Mouse (Mus musculus): ENCODE data around the gene Amt.

Amt gene

GRCm38 (mm10) chr9:108339886-108340257 lies 43.2 kb downstream of the Amt start:
- peak; percentile 31 for DNase-seq

- peak; percentile 17 for DNase-seq
Measured at GRCm38 (mm10) chr9:108340258-108341138, 43.8 kb downstream of the Amt start.

- no peak for DNase-seq
Measured at GRCm38 (mm10) chr9:108341139-108341475, 44.5 kb downstream of the Amt start.

GRCm38 (mm10) chr9:108341801-108342200 lies 45.1 kb downstream of the Amt start:
- peak; percentile 37 for DNase-seq

- peak; percentile 75 for DNase-seq
Measured at GRCm38 (mm10) chr9:108342301-108342831, 45.7 kb downstream of the Amt start.

- DNase-seq: no peak
Measured at GRCm38 (mm10) chr9:108343331-108343730, 46.7 kb downstream of the Amt start.

GRCm38 (mm10) chr9:108343835-108344234 lies 47.2 kb downstream of the Amt start:
- no peak for DNase-seq

GRCm38 (mm10) chr9:108344471-108344870 lies 47.8 kb downstream of the Amt start:
- DNase-seq: no peak

GRCm38 (mm10) chr9:108347024-108347423 lies 50.4 kb downstream of the Amt start:
- no peak for DNase-seq

GRCm38 (mm10) chr9:108347540-108348289 lies 51.1 kb downstream of the Amt start, which contains the start of gene Usp4:
Gene Usp4 (plus strand): TSS chr9:108347853.
- peak; percentile 96 for DNase-seq

- DNase-seq: no peak
Measured at GRCm38 (mm10) chr9:108348290-108348680, 51.6 kb downstream of the Amt start.

GRCm38 (mm10) chr9:108349727-108350126 lies 53.1 kb downstream of the Amt start:
- no peak for DNase-seq

All from kidney, postnatal 14 days (tissue).